Mouse (Mus musculus): ENCODE measurements around the gene Mib2. TPM values are rescaled to one million over a fixed set of nuclear protein-coding genes. Genes with fewer than 3 reads are reported as not detected.
A peak's percentile ranks its signal among the peaks of the same experiment; 100 is the strongest.
"Not testable (repeated sequence)": the region's sequence is repeated elsewhere in the genome, so short reads cannot be mapped to it uniquely, and the experiment has no call there.

The Mib2 gene
- polyA plus RNA-seq, 1 experiment from 2014 or later, result 19.7 TPM

DNA sequence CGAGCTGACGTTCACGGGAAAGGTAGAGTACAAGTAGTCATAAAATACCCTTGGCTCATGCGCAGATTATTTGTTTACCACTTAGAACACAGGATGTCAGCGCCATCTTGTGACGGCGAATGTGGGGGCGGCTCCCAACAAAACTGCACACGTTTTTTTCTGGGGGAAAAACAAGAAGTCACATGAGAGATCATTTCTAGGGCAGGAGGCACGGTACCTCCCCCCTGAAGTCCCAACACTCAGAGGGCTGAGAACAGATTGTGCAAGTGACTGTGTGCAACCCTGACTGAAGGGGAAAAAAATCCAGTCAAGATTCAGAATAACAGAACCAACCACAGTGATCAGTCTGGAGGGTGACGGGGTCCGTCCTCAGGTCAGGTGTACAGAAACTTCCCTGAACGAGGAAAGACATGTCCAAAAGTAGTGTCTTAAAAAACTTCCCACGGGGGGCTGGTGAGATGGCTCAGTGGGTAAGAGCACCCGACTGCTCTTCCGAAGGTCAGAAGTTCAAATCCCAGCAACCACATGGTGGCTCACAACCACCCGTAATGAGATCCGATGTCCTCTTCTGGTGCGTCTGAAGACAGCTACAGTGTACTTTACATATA, 14.8 kb upstream of the Mib2 start:
- not testable (repeated sequence) for H3K9ac ChIP-seq (ENCODE audit: low read length); H3K36me3 ChIP-seq (ENCODE audit: control insufficient read depth, insufficient read depth, low read length); H3K4me3 ChIP-seq (ENCODE audit: low read depth, low read length); H3K4me1 ChIP-seq (replicated peaks; ENCODE audit: control insufficient read depth, insufficient read depth, low read length); H3K4me2 ChIP-seq (ENCODE audit: low read length); DNase-seq (ENCODE audit: low spot score); H3K27ac ChIP-seq (ENCODE audit: low read depth); H3K27me3 ChIP-seq (replicated peaks; ENCODE audit: control insufficient read depth, insufficient read depth, low read length); H3K9me3 ChIP-seq (ENCODE audit: control insufficient read depth, low read length); ATAC-seq (replicated peaks; ENCODE audit: low FRiP score, low TSS enrichment, low read depth)
- WGBS, result 88% methylated on average over 15 of the region's 19 CpGs

- Histone ChIP-seq H3K27me3 (replicated peaks; ENCODE audit: control insufficient read depth, insufficient read depth, low read length) (no peaks in the 10 kb centered on the region), H3K9me3 (ENCODE audit: control insufficient read depth, low read length) (no peaks in the 10 kb centered on the region), H3K9ac (ENCODE audit: low read length) (no peak overlapping the region), H3K4me3 (ENCODE audit: low read depth, low read length) (no peak overlapping the region), H3K27ac (ENCODE audit: low read depth) (no peak overlapping the region), H3K4me1 (replicated peaks; ENCODE audit: control insufficient read depth, insufficient read depth, low read length) (no peaks in the 10 kb centered on the region), H3K36me3 (ENCODE audit: control insufficient read depth, insufficient read depth, low read length) (no peaks in the 10 kb centered on the region), H3K4me2 (ENCODE audit: low read length) (no peak overlapping the region)
- DNase-seq (ENCODE audit: low spot score) (no peak), ATAC-seq (replicated peaks; ENCODE audit: low FRiP score, low TSS enrichment, low read depth) (no peak)
- 84% methylated on average over 2 of the region's 2 CpGs for WGBS
These were observed 7.0 kb upstream of the Mib2 start for GRCm38 (mm10) chr4:155675991-155676390.

GRCm38 (mm10) chr4:155672082-155672481, 3.1 kb upstream of the Mib2 start:
- H3K36me3 ChIP-seq (ENCODE audit: control insufficient read depth, insufficient read depth, low read length), result no peaks in the 10 kb centered on the region
- H3K9ac ChIP-seq (ENCODE audit: low read length), result no peak overlapping the region
- H3K4me2 ChIP-seq (ENCODE audit: low read length), result no peak overlapping the region
- H3K27me3 ChIP-seq (replicated peaks; ENCODE audit: control insufficient read depth, insufficient read depth, low read length), result no peaks in the 10 kb centered on the region
- no peaks in the 10 kb centered on the region for H3K9me3 ChIP-seq (ENCODE audit: control insufficient read depth, low read length)
- no peak for ATAC-seq (replicated peaks; ENCODE audit: low FRiP score, low TSS enrichment, low read depth)
- DNase-seq (ENCODE audit: low spot score), result no peak
- H3K4me1 ChIP-seq (replicated peaks; ENCODE audit: control insufficient read depth, insufficient read depth, low read length), result peaks cover 6% of the 10 kb centered on the region; the same call in 1 of the 2 replicates
- no peak overlapping the region for H3K27ac ChIP-seq (ENCODE audit: low read depth)
- 55% methylated on average over 2 of the region's 2 CpGs for WGBS
- no peak overlapping the region for H3K4me3 ChIP-seq (ENCODE audit: low read depth, low read length)

- 62% methylated on average over 4 of the region's 4 CpGs for WGBS
- not testable (repeated sequence) for ATAC-seq (replicated peaks; ENCODE audit: low FRiP score, low TSS enrichment, low read depth); H3K4me1 ChIP-seq (replicated peaks; ENCODE audit: control insufficient read depth, insufficient read depth, low read length); H3K27me3 ChIP-seq (replicated peaks; ENCODE audit: control insufficient read depth, insufficient read depth, low read length); H3K4me2 ChIP-seq (ENCODE audit: low read length); H3K4me3 ChIP-seq (ENCODE audit: low read depth, low read length); H3K27ac ChIP-seq (ENCODE audit: low read depth); DNase-seq (ENCODE audit: low spot score); H3K9me3 ChIP-seq (ENCODE audit: control insufficient read depth, low read length); H3K9ac ChIP-seq (ENCODE audit: low read length)
- H3K36me3 ChIP-seq (ENCODE audit: control insufficient read depth, insufficient read depth, low read length), result peaks cover 12% of the 10 kb centered on the region
These were observed 1.2 kb upstream of the Mib2 start for GRCm38 (mm10) chr4:155670236-155670635.

DNA sequence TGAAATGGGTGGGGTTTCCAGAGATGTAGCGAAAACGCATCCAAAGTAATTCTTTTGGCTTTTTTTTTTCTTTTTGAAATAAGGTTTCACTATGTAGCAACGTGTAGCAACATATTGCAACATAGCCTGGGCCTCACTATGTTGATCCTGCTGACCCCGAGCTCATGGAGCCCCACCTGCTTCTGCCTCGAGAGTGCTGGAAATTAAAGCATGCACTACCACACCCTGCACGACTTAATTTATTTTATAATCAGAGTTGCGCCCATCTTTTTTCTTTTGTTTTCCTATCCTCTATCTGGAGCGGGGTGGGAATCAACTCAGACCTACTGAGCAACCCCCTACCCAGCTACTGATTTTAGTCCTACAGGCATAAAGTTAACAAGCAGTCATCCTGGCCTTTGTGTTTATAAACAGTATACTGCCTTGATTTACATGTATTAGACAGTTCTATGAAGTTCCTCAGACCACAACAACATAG, 639 bp upstream of the Mib2 start:
- DNase-seq (ENCODE audit: low spot score) (no peak), ATAC-seq (replicated peaks; ENCODE audit: low FRiP score, low TSS enrichment, low read depth) (peak; percentile 43; the same call in 1 of the 2 replicates)
- Histone ChIP-seq H3K36me3 (ENCODE audit: control insufficient read depth, insufficient read depth, low read length) (peaks cover 14% of the 10 kb centered on the region), H3K4me3 (ENCODE audit: low read depth, low read length) (peak overlapping the region; percentile 82), H3K4me1 (replicated peaks; ENCODE audit: control insufficient read depth, insufficient read depth, low read length) (peaks cover 6% of the 10 kb centered on the region; the same call in 1 of the 2 replicates), H3K27ac (ENCODE audit: low read depth) (0 out of 2 replicates have a peak overlapping the region, but pooled peaks have one; percentile 57), H3K9me3 (ENCODE audit: control insufficient read depth, low read length) (no peaks in the 10 kb centered on the region), H3K27me3 (replicated peaks; ENCODE audit: control insufficient read depth, insufficient read depth, low read length) (no peaks in the 10 kb centered on the region), H3K9ac (ENCODE audit: low read length) (peak overlapping the region; percentile 38), H3K4me2 (ENCODE audit: low read length) (peak overlapping the region; percentile 88)
- under 1% methylated on average over 8 of the region's 8 CpGs for WGBS

- no peak for DNase-seq (ENCODE audit: low spot score)
- no peak overlapping the region for H3K27ac ChIP-seq (ENCODE audit: low read depth)
These were observed 2.1 kb downstream of the Mib2 start for GRCm38 (mm10) chr4:155666903-155667302.

DNA sequence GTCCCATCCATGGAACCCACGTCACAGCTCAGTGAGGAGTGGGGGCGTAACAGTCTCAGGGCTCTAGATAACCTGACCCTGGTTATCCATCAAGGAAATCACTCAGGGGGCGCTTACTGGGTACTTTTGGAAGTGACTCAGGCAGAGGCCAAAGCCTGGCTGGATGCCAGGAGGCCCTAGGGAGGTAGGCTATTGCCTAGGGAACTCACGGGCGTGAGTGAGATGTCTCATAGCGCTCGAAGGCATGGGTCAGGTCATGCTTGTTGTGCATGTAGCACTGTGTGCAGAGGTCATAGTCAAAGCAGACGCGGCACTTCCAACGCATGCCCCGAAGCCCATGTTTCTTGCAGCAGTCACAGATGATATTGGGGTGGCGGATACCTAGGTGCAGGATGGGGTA, 8.4 kb downstream of the Mib2 start:
- Histone ChIP-seq H3K27me3 (replicated peaks; ENCODE audit: control insufficient read depth, insufficient read depth, low read length) (0 out of 2 replicates have a peak, but pooled peaks cover 4% of the 10 kb centered on the region), H3K9ac (ENCODE audit: low read length) (no peak overlapping the region), H3K27ac (ENCODE audit: low read depth) (no peak overlapping the region), H3K4me3 (ENCODE audit: low read depth, low read length) (no peak overlapping the region), H3K9me3 (ENCODE audit: control insufficient read depth, low read length) (no peaks in the 10 kb centered on the region), H3K4me2 (ENCODE audit: low read length) (no peak overlapping the region), H3K4me1 (replicated peaks; ENCODE audit: control insufficient read depth, insufficient read depth, low read length) (no peaks in the 10 kb centered on the region), H3K36me3 (ENCODE audit: control insufficient read depth, insufficient read depth, low read length) (peaks cover 30% of the 10 kb centered on the region)
- 89% methylated on average over 12 of the region's 12 CpGs for WGBS
- no peak for ATAC-seq (replicated peaks; ENCODE audit: low FRiP score, low TSS enrichment, low read depth)
- DNase-seq (ENCODE audit: low spot score), result no peak

More at GRCm38 (mm10) chr4:155666903-155667302, 2.1 kb downstream of the Mib2 start:
- Histone ChIP-seq H3K9me3 (ENCODE audit: control insufficient read depth, low read length) (no peaks in the 10 kb centered on the region), H3K4me2 (ENCODE audit: low read length) (no peak overlapping the region), H3K4me1 (replicated peaks; ENCODE audit: control insufficient read depth, insufficient read depth, low read length) (peaks cover 6% of the 10 kb centered on the region; the same call in 1 of the 2 replicates), H3K36me3 (ENCODE audit: control insufficient read depth, insufficient read depth, low read length) (peaks cover 14% of the 10 kb centered on the region), H3K4me3 (ENCODE audit: low read depth, low read length) (no peak overlapping the region), H3K9ac (ENCODE audit: low read length) (no peak overlapping the region), H3K27me3 (replicated peaks; ENCODE audit: control insufficient read depth, insufficient read depth, low read length) (no peaks in the 10 kb centered on the region)
- no peak for ATAC-seq (replicated peaks; ENCODE audit: low FRiP score, low TSS enrichment, low read depth)

DNA sequence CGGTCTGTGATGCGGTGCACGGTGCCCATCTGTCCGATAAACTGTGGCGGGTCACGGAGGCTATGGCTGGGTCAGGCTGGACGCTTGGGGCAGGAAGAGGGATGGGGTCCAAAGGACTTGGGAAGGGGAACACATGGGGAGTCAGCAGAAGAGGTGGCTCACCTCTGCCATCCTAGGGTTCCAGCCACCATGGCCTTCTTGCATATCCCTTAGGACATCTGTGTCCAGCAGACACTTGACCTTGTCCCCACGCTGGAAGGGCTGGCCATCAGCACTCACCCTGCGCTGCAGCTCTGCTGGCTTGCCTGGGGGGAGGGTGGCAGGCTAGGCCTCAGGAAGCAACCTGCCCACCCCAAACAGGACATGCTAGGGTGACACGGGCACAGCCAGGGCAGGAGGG, 10.0 kb downstream of the Mib2 start:
- H3K4me3 ChIP-seq (ENCODE audit: low read depth, low read length), result no peak overlapping the region
- H3K9me3 ChIP-seq (ENCODE audit: control insufficient read depth, low read length), result no peaks in the 10 kb centered on the region
- DNase-seq (ENCODE audit: low spot score) (no peak), ATAC-seq (replicated peaks; ENCODE audit: low FRiP score, low TSS enrichment, low read depth) (no peak)
- WGBS, result 95% methylated on average over 10 of the region's 10 CpGs
- H3K27ac ChIP-seq (ENCODE audit: low read depth), result no peak overlapping the region
- H3K9ac ChIP-seq (ENCODE audit: low read length), result no peak overlapping the region
- peaks cover 24% of the 10 kb centered on the region for H3K36me3 ChIP-seq (ENCODE audit: control insufficient read depth, insufficient read depth, low read length)
- H3K4me1 ChIP-seq (replicated peaks; ENCODE audit: control insufficient read depth, insufficient read depth, low read length), result peaks cover 14% of the 10 kb centered on the region
- H3K4me2 ChIP-seq (ENCODE audit: low read length), result no peak overlapping the region
- H3K27me3 ChIP-seq (replicated peaks; ENCODE audit: control insufficient read depth, insufficient read depth, low read length), result peaks cover 11% of the 10 kb centered on the region

GRCm38 (mm10) chr4:155656214-155656751, 12.7 kb downstream of the Mib2 start:
- no peaks in the 10 kb centered on the region for H3K9me3 ChIP-seq (ENCODE audit: control insufficient read depth, low read length)
- peaks cover 26% of the 10 kb centered on the region for H3K36me3 ChIP-seq (ENCODE audit: control insufficient read depth, insufficient read depth, low read length)
- no peak overlapping the region for H3K9ac ChIP-seq (ENCODE audit: low read length)
- DNase-seq (ENCODE audit: low spot score), result no peak
- no peak overlapping the region for H3K27ac ChIP-seq (ENCODE audit: low read depth)
- peaks cover 32% of the 10 kb centered on the region for H3K4me1 ChIP-seq (replicated peaks; ENCODE audit: control insufficient read depth, insufficient read depth, low read length)
- H3K4me2 ChIP-seq (ENCODE audit: low read length), result no peak overlapping the region
- 92% methylated on average over 13 of the region's 13 CpGs for whole genome bisulfite sequencing
- H3K4me3 ChIP-seq (ENCODE audit: low read depth, low read length), result no peak overlapping the region
- ATAC-seq (replicated peaks; ENCODE audit: low FRiP score, low TSS enrichment, low read depth), result no peak
- peaks cover 28% of the 10 kb centered on the region for H3K27me3 ChIP-seq (replicated peaks; ENCODE audit: control insufficient read depth, insufficient read depth, low read length)
